In genomic region chr9:116187181-116187731, GRCm38 (mm10) we compare ENCODE assay signal across 15 mouse cellular contexts. TPM values are rescaled to one million over a fixed set of nuclear protein-coding genes. Genes with fewer than 3 reads are reported as not detected.
DNase-seq lines count a peak whose midpoint lies in the region; ATAC-seq and TF ChIP-seq lines count a peak whose summit lies in the region.
"Had no signal": no experiment of that assay in that cellular context is flagged by ENCODE, and none has a peak within 500 bp of the region (broad histone marks: within the 10 kb centered on the region; RNA-seq: fewer than 3 reads in every experiment).

No protein-coding gene starts in this region.

- H3K9me3 ChIP-seq in kidney, embryonic 15.5 days (replicated peaks): no peaks in the 10 kb centered on the region
- no peaks in the 10 kb centered on the region for H3K9me3 ChIP-seq in intestine, postnatal 0 days (ENCODE audit: control insufficient read depth)
- H3K9me3 ChIP-seq: embryonic facial prominence, embryonic 12.5 days; forebrain, embryonic 10.5 days; heart, embryonic 13.5 days; liver, embryonic 15.5 days had no signal

- H3K4me3 ChIP-seq in kidney, embryonic 15.5 days (replicated peaks): no peak overlapping the region
- H3K4me3 ChIP-seq in intestine, postnatal 0 days (ENCODE audit: low read depth, low read length): no peak overlapping the region
- H3K4me3 ChIP-seq: embryonic facial prominence, embryonic 12.5 days; forebrain, embryonic 10.5 days; heart, embryonic 13.5 days; layer of hippocampus, adult 2 months; liver, embryonic 15.5 days had no signal

- H3K27ac ChIP-seq in kidney, embryonic 15.5 days: no peak overlapping the region
- no peak overlapping the region; the same call in 1 of the 2 replicates for H3K27ac ChIP-seq in intestine, postnatal 0 days (ENCODE audit: low read depth, low read length)
- H3K27ac ChIP-seq: embryonic facial prominence, embryonic 12.5 days; forebrain, embryonic 10.5 days; heart, embryonic 13.5 days; layer of hippocampus, adult 2 months; liver, embryonic 15.5 days had no signal

- WGBS in kidney, embryonic 15.5 days: 75% methylated on average over 10 of the region's 10 CpGs
- 40% methylated on average over 10 of the region's 10 CpGs for WGBS in intestine, postnatal 0 days

- H3K4me2 ChIP-seq in kidney, embryonic 15.5 days: no peak overlapping the region
- no peak overlapping the region for H3K4me2 ChIP-seq in intestine, postnatal 0 days (replicated peaks; ENCODE audit: low read depth)
- H3K4me2 ChIP-seq: embryonic facial prominence, embryonic 12.5 days; heart, embryonic 13.5 days; liver, embryonic 15.5 days had no signal

- no peaks in the 10 kb centered on the region for H3K27me3 ChIP-seq in kidney, embryonic 15.5 days
- H3K27me3 ChIP-seq in intestine, postnatal 0 days (replicated peaks; ENCODE audit: control insufficient read depth, insufficient read depth, low read length): no peaks in the 10 kb centered on the region
- H3K27me3 ChIP-seq: embryonic facial prominence, embryonic 12.5 days; heart, embryonic 13.5 days; liver, embryonic 15.5 days had no signal

- TF ChIP-seq CTCF in intestine, postnatal 0 days (IDR thresholded peaks at IDR 0.05; ENCODE audit: low read depth): no peak

- H3K9ac ChIP-seq in kidney, embryonic 15.5 days: no peak overlapping the region
- H3K9ac ChIP-seq in intestine, postnatal 0 days (ENCODE audit: low read depth, low read length): no peak overlapping the region
- H3K9ac ChIP-seq: embryonic facial prominence, embryonic 12.5 days; heart, embryonic 13.5 days; liver, embryonic 15.5 days had no signal

- 0 out of 2 replicates have a peak, but pooled peaks cover 3% of the 10 kb centered on the region for H3K4me1 ChIP-seq in kidney, embryonic 15.5 days
- 0 out of 2 replicates have a peak, but pooled peaks cover 4% of the 10 kb centered on the region for H3K4me1 ChIP-seq in intestine, postnatal 0 days (replicated peaks; ENCODE audit: control insufficient read depth, insufficient read depth, low read length)
- H3K4me1 ChIP-seq: embryonic facial prominence, embryonic 12.5 days; forebrain, embryonic 10.5 days; heart, embryonic 13.5 days had no signal

- no peak for ATAC-seq in kidney, embryonic 15.5 days (replicated peaks; ENCODE audit: low FRiP score)
- peak; percentile 92 for ATAC-seq in intestine, postnatal 0 days
- ATAC-seq in inflammation-experienced regulatory T-cells, adult 6 months: no peak

- H3K36me3 ChIP-seq in kidney, embryonic 15.5 days: no peaks in the 10 kb centered on the region
- no peaks in the 10 kb centered on the region for H3K36me3 ChIP-seq in intestine, postnatal 0 days (ENCODE audit: control insufficient read depth, insufficient read depth)
- H3K36me3 ChIP-seq: embryonic facial prominence, embryonic 12.5 days; forebrain, embryonic 10.5 days; heart, embryonic 13.5 days; liver, embryonic 15.5 days had no signal

- DNase-seq in kidney, adult 18-20 months: peak; percentile 32
- DNase-seq in CD4-positive, CD25-positive, alpha-beta regulatory T cell, adult 2 months (ENCODE audit: low read depth, low spot score): peak; percentile 64
- DNase-seq in lung, postnatal 4 days: peak; percentile 46 to 77
- DNase-seq in adrenal gland, postnatal 10 days: no peak
- DNase-seq in adrenal gland, adult 18-20 months (ENCODE audit: low spot score in 2 of 2): no peak
- DNase-seq: cerebellum, postnatal 10 days; thymus, postnatal 14 days had no signal

RNA-seq across cellular contexts. Expression of gene Tgfbr2, which starts 12.1 kb away (rescaled TPM):
- polyA plus RNA-seq in kidney, embryonic 15.5 days (2015; fragmentation: Nextera tagmentation; extraction: Ambion mirVana): 30.8 and 31.5 TPM in 2 replicates
- 16.0 and 16.1 TPM in 2 replicates for polyA plus RNA-seq in intestine, postnatal 0 days (2015; fragmentation: Nextera tagmentation; extraction: Ambion mirVana)
- total RNA-seq in adrenal gland, postnatal 10 days (2021): 10 to 100 TPM; 65.0 to 70.8 TPM
- 10 to 100 TPM; 24.7 to 31.6 (median 26.3) TPM for polyA plus RNA-seq in inflammation-experienced regulatory T-cells, adult 6 months (2017; shearing (Covaris generic))
- 10 to 100 TPM; 61.3 to 82.4 TPM for total RNA-seq in adrenal gland, adult 18-20 months (2021)

Comparison
In these comparisons a context has a peak if more than half of its experiments do, and no peak if none do; other contexts are left out.
1. DNase-seq: peak in kidney, adult 18-20 months (single experiment), CD4-positive, CD25-positive, alpha-beta regulatory T cell, adult 2 months (single experiment) and lung, postnatal 4 days (2 of 2); none in adrenal gland, postnatal 10 days (single experiment) and adrenal gland, adult 18-20 months (0 of 2).